Mouse (Mus musculus) cerebellum, adult 9-10 months (tissue): ENCODE measurements around the gene Itgam.
"Not testable (repeated sequence)": the region's sequence is repeated elsewhere in the genome, so short reads cannot be mapped to it uniquely, and the experiment has no call there.

Experiments used
- DNase-seq: peaks from one replicate; pipeline ENCODE4 v3.0.0; 2022

Itgam gene

GRCm38 (mm10) chr7:128133596-128133995 is 71.2 kb downstream of the Itgam start:
- DNase-seq, result no peak

GRCm38 (mm10) chr7:128136927-128137326 is 74.5 kb downstream of the Itgam start:
- DNase-seq, result no peak

GRCm38 (mm10) chr7:128139611-128140010 is 77.2 kb downstream of the Itgam start:
- peak; percentile 27 for DNase-seq

- DNase-seq, result no peak
Observed at GRCm38 (mm10) chr7:128150970-128151369, 88.5 kb downstream of the Itgam start.

- no peak for DNase-seq
Observed at GRCm38 (mm10) chr7:128154076-128154475, 91.6 kb downstream of the Itgam start, which contains the start of gene Itgad. Gene Itgad, plus strand, starts transcription at chr7:128154376.

GRCm38 (mm10) chr7:128154924-128155323 is 92.5 kb downstream of the Itgam start:
- no peak for DNase-seq

- DNase-seq, result not testable (repeated sequence)
Observed at GRCm38 (mm10) chr7:128158688-128159354, 96.4 kb downstream of the Itgam start.

- no peak for DNase-seq
Observed at GRCm38 (mm10) chr7:128164001-128164400, 101.6 kb downstream of the Itgam start.

- DNase-seq, result no peak
Observed at GRCm38 (mm10) chr7:128166391-128166790, 104.0 kb downstream of the Itgam start.
